In the genomic region with DNA sequence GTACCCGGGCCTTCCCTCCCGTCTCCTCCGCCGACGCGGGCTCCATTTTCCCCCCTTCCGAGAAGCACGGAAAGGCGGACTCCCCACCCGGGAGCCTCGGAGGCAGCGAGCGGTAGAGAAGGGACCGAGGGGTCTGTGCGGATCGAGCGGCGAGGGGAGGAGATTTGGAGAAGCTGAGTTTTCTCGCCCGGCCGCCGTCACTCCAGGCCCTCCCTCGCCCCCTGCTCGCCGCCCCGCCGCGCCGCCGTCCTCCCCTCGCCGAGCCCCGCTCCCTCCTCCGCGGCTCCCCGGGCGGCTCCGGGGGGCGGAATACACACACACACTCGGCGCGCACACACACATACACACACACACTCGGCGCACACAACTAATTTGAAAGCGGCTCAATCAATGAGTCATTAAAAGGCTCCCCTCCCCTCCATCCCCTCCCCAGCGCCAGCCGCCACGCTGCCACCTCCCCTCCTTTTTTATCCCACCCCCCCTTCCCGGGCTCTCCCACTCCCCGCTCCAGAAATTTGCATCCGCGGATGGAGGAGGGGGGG, we compare ENCODE assay signal across 8 mouse cellular contexts. TPM values are rescaled to one million over a fixed set of nuclear protein-coding genes. Genes with fewer than 3 reads are reported as not detected.
DNase-seq lines count a peak whose midpoint lies in the region; ATAC-seq and TF ChIP-seq lines count a peak whose summit lies in the region.

No protein-coding gene starts in this region.

- no peak for TF ChIP-seq CTCF in left cerebral cortex, adult 2 months (IDR thresholded peaks at IDR 0.05)

- H3K9me3 ChIP-seq in hindbrain, embryonic 14.5 days (ENCODE audit: control insufficient read depth, low read length) = no peaks in the 10 kb centered on the region

- peak; percentile 82 for ATAC-seq in hindbrain, embryonic 14.5 days (ENCODE audit: low FRiP score)

- intact Hi-C loops in left cerebral cortex, adult 2 months (cut with DNase I) = loop anchor here (1.0 to 2.0 kb wide), 2 partner anchors 32 to 75 kb away; a partner anchor contains a TSS

- H3K27me3 ChIP-seq in hindbrain, embryonic 14.5 days (ENCODE audit: control insufficient read depth, insufficient read depth, low read length) = no peaks in the 10 kb centered on the region

- H3K4me3 ChIP-seq in hindbrain, embryonic 14.5 days (replicated peaks; ENCODE audit: low read length) = peak overlapping the region; percentile 97
- H3K4me3 ChIP-seq in left cerebral cortex, adult 2 months = peak overlapping the region; percentile 95
- H3K4me3 ChIP-seq in macrophage (ENCODE audit: inconsistent target) = peak overlapping the region; percentile 56

- DNase-seq in T-cell, adult 2 months (ENCODE audit: low spot score) = peak; percentile 69
- peak; percentile 83 to 84 for DNase-seq in cerebellum, postnatal 25 days
- DNase-seq in frontal cortex, postnatal 25 days (ENCODE audit: low spot score in 2 of 2) = peak; percentile 53 to 68
- DNase-seq in hindbrain, embryonic 14.5 days (ENCODE audit: low spot score) = peak; percentile 80
- peak; percentile 85 for DNase-seq in left cerebral cortex, adult 2 months (ENCODE audit: extremely low spot score in 1 of 2, low spot score in 2 of 2)
- DNase-seq in right cerebral cortex, adult 2 months (ENCODE audit: low spot score in 2 of 2) = peak; percentile 74 to 79
- DNase-seq in urinary bladder, postnatal 36 days (ENCODE audit: low spot score in 2 of 2) = peak; percentile 68 to 78

- peak overlapping the region; percentile 100 for H3K9ac ChIP-seq in hindbrain, embryonic 14.5 days

- 1% methylated on average over 34 of the region's 52 CpGs for WGBS in hindbrain, embryonic 14.5 days
- 0% methylated on average over 16 of the region's 52 CpGs for WGBS in macrophage (ENCODE audit: missing documents)

- peak overlapping the region; percentile 76 for H3K4me2 ChIP-seq in hindbrain, embryonic 14.5 days (replicated peaks)

- peaks cover 43% of the 10 kb centered on the region for H3K4me1 ChIP-seq in hindbrain, embryonic 14.5 days (replicated peaks; ENCODE audit: control insufficient read depth, insufficient read depth, low read length)

- no peaks in the 10 kb centered on the region for H3K36me3 ChIP-seq in hindbrain, embryonic 14.5 days (replicated peaks; ENCODE audit: control insufficient read depth, insufficient read depth)
- no peaks in the 10 kb centered on the region for H3K36me3 ChIP-seq in macrophage (ENCODE audit: inconsistent target)

- H3K79me2 ChIP-seq in macrophage (ENCODE audit: inconsistent target) = peaks cover 33% of the 10 kb centered on the region

- peak overlapping the region; percentile 100 for H3K27ac ChIP-seq in hindbrain, embryonic 14.5 days
- peak overlapping the region; percentile 100 for H3K27ac ChIP-seq in left cerebral cortex, adult 2 months
- peak overlapping the region; percentile 79 for H3K27ac ChIP-seq in macrophage

RNA-seq across cellular contexts. Expression of a gene that starts 0.8 kb away (rescaled TPM):
- 9.8 and 11.7 TPM in 2 replicates for polyA plus RNA-seq in hindbrain, embryonic 14.5 days (2014; fragmentation: Nextera tagmentation; extraction: Ambion mirVana)
- total RNA-seq in left cerebral cortex, adult 2 months (2021) = 10 to 100 TPM; 57.5 to 59.7 TPM
- total RNA-seq in macrophage (2018; cell fraction: chromatin; rRNA removed) = 10 to 100 TPM in 25 of 26 experiments, 1 to 10 TPM in 1; 9.1 to 43.6 (median 25.7) TPM
- 10 to 100 TPM in 23 of 26 experiments, 1 to 10 TPM in 3; 5.6 to 21.0 (median 16.7) TPM for total RNA-seq in macrophage (2018; cell fraction: cytosol; rRNA removed)
- 10 to 100 TPM in 21 of 26 experiments, 1 to 10 TPM in 5; 6.5 to 29.0 (median 19.3) TPM for total RNA-seq in macrophage (2018; cell fraction: nucleus; rRNA removed)
- 9.3 to 10.1 TPM (median 9.6 TPM) in 3 replicates for polyA plus RNA-seq in macrophage (2018)

RNA-seq across cellular contexts. Expression of a gene that starts 33.1 kb away (rescaled TPM):
- 54.7 and 61.6 TPM in 2 replicates for polyA plus RNA-seq in hindbrain, embryonic 14.5 days (2014; fragmentation: Nextera tagmentation; extraction: Ambion mirVana)
- 10 to 100 TPM; 30.9 to 35.3 TPM for total RNA-seq in left cerebral cortex, adult 2 months (2021)
- 10 to 100 TPM in 5 of 26 experiments, 1 to 10 TPM in 20, not detected in 1; 2.5 to 15.6 (median 5.9) TPM for total RNA-seq in macrophage (2018; cell fraction: chromatin; rRNA removed)
- total RNA-seq in macrophage (2018; cell fraction: cytosol; rRNA removed) = 10 to 100 TPM in 23 of 26 experiments, 1 to 10 TPM in 3; 8.5 to 19.6 (median 14.6) TPM
- 10 to 100 TPM in 12 of 26 experiments, 1 to 10 TPM in 14; 4.0 to 19.1 (median 9.8) TPM for total RNA-seq in macrophage (2018; cell fraction: nucleus; rRNA removed)
- polyA plus RNA-seq in macrophage (2018) = 6.2 to 17.0 TPM (median 13.3 TPM) in 3 replicates

RNA-seq across cellular contexts. Expression of a gene that starts 52.8 kb away (rescaled TPM):
- not detected in 2 replicates for polyA plus RNA-seq in hindbrain, embryonic 14.5 days (2014; fragmentation: Nextera tagmentation; extraction: Ambion mirVana)
- not detected for total RNA-seq in left cerebral cortex, adult 2 months (2021)
- not detected for total RNA-seq in macrophage (2018; cell fraction: chromatin; rRNA removed)
- total RNA-seq in macrophage (2018; cell fraction: cytosol; rRNA removed) = not detected
- total RNA-seq in macrophage (2018; cell fraction: nucleus; rRNA removed) = not detected
- polyA plus RNA-seq in macrophage (2018) = not detected in 3 replicates

Comparison
In these comparisons a context has a peak if more than half of its experiments do, and no peak if none do; other contexts are left out.
1. Peak in every context shown above with its lines: DNase-seq, ATAC-seq, H3K4me3 ChIP-seq and H3K27ac ChIP-seq.